Mouse (Mus musculus) macrophage (primary cell): Measurements from ENCODE around the gene Aldh1l1. TPM values are rescaled to one million over a fixed set of nuclear protein-coding genes. Genes with fewer than 3 reads are reported as not detected.

Experiments
- H3K27ac ChIP-seq: fragments of 350-480 bp; formaldehyde crosslinking; 2 replicates; pipeline ENCODE4 v1.9.0; 2021
- H3K36me3 ChIP-seq: fragments of 350-480 bp; formaldehyde crosslinking; 2 replicates; pipeline ENCODE4 v1.9.0; 2021; ENCODE audit errors: inconsistent target
- H3K4me3 ChIP-seq: fragments of 350-480 bp; formaldehyde crosslinking; 2 replicates; pipeline ENCODE4 v1.9.0; 2021; ENCODE audit errors: inconsistent target
- H3K79me2 ChIP-seq: fragments of 350-480 bp; formaldehyde crosslinking; 2 replicates; pipeline ENCODE4 v1.9.0; 2021; ENCODE audit errors: inconsistent target
- WGBS: methylation state at CpG from one replicate; pipeline ENCODE4 v1.1.7; 2026; ENCODE audit warnings: inconsistent platforms; ENCODE audit not compliant: missing documents; 5-methylcytosine and 5-hydroxymethylcytosine counted together
- polyA plus RNA-seq: library from polyadenylated mRNA; stranded (reverse); fragments of 250-400 nt; gene quantifications from 3 replicates; pipeline ENCODE4 v1.2.4, GENCODE M21; 2018; ENCODE audit warnings: inconsistent platforms

The Aldh1l1 gene
- polyA plus RNA-seq, 1 experiment from 2014 or later = 9.4 TPM

- H3K4me3 ChIP-seq = no peak overlapping the region
- no peak overlapping the region for H3K27ac ChIP-seq
- H3K79me2 ChIP-seq = no peaks in the 10 kb centered on the region
- H3K36me3 ChIP-seq = no peaks in the 10 kb centered on the region
- WGBS = 40% methylated on average over 3 of the region's 3 CpGs
These were observed 74.3 kb downstream of the Aldh1l1 start for GRCm38 (mm10) chr6:90560390-90561058.

- no peak overlapping the region for H3K4me3 ChIP-seq
- WGBS = 89% methylated on average over 2 of the region's 2 CpGs
- H3K36me3 ChIP-seq = no peaks in the 10 kb centered on the region
- H3K27ac ChIP-seq = no peak overlapping the region
- no peaks in the 10 kb centered on the region for H3K79me2 ChIP-seq
These were observed 75.1 kb downstream of the Aldh1l1 start for GRCm38 (mm10) chr6:90561234-90561781.

- H3K27ac ChIP-seq = no peak overlapping the region
- H3K36me3 ChIP-seq = no peaks in the 10 kb centered on the region
- H3K4me3 ChIP-seq = no peak overlapping the region
- H3K79me2 ChIP-seq = no peaks in the 10 kb centered on the region
- WGBS = 91% methylated on average over 9 of the region's 9 CpGs
These were observed 78.0 kb downstream of the Aldh1l1 start for GRCm38 (mm10) chr6:90564240-90564639.

GRCm38 (mm10) chr6:90565357-90566215 is 79.4 kb downstream of the Aldh1l1 start:
- Histone ChIP-seq H3K27ac (no peak overlapping the region), H3K4me3 (no peak overlapping the region), H3K79me2 (no peaks in the 10 kb centered on the region), H3K36me3 (no peaks in the 10 kb centered on the region)
- 89% methylated on average over 13 of the region's 13 CpGs for WGBS

GRCm38 (mm10) chr6:90567486-90567885 is 81.3 kb downstream of the Aldh1l1 start:
- Histone ChIP-seq H3K4me3 (no peak overlapping the region), H3K79me2 (no peaks in the 10 kb centered on the region), H3K36me3 (no peaks in the 10 kb centered on the region), H3K27ac (no peak overlapping the region)
- whole genome bisulfite sequencing = 96% methylated on average over 3 of the region's 3 CpGs

DNA sequence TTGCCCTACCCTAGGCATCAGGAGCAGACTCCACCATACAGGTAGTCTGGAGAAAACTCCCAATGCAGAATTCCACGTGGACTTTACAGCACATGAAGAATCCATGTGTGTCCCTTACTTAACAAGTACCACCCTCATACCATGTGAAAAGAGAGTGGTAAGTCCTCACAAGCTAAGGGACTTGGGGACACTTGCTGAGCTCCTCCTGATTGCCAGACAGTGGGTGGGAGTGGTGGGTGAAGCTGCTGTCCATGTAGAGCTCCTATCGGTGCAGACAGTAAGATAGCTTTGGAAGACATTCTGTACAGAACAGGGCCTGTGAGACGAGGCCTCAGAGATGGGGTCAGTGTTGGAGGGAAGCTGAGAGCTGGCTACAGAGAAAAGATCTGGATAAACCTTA is 81.7 kb downstream of the Aldh1l1 start:
- H3K27ac ChIP-seq = no peak overlapping the region
- H3K36me3 ChIP-seq = no peaks in the 10 kb centered on the region
- 93% methylated on average over 3 of the region's 3 CpGs for WGBS
- no peak overlapping the region for H3K4me3 ChIP-seq
- H3K79me2 ChIP-seq = no peaks in the 10 kb centered on the region

DNA sequence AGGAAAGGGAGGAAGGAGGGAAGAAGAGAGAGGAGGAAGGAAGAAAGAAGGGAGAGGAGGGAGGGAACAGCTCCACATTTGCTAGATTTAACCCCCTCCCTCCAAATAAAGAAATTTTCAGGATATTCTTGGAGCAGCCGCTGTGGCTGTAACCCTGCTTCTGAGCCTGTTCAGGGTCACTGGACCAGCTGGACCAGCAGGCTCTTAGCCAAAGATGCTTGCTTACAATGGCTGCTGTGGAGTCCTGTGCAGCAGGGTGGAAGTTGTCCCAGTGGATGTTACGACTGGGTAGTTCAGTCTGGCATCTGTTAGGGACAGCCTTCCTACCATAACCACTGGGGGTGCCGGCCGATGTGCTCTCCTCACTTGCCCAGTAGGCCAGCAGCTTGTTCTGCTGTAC is 82.5 kb downstream of the Aldh1l1 start:
- 94% methylated on average over 4 of the region's 4 CpGs for WGBS
- Histone ChIP-seq H3K36me3 (no peaks in the 10 kb centered on the region), H3K4me3 (no peak overlapping the region)

DNA sequence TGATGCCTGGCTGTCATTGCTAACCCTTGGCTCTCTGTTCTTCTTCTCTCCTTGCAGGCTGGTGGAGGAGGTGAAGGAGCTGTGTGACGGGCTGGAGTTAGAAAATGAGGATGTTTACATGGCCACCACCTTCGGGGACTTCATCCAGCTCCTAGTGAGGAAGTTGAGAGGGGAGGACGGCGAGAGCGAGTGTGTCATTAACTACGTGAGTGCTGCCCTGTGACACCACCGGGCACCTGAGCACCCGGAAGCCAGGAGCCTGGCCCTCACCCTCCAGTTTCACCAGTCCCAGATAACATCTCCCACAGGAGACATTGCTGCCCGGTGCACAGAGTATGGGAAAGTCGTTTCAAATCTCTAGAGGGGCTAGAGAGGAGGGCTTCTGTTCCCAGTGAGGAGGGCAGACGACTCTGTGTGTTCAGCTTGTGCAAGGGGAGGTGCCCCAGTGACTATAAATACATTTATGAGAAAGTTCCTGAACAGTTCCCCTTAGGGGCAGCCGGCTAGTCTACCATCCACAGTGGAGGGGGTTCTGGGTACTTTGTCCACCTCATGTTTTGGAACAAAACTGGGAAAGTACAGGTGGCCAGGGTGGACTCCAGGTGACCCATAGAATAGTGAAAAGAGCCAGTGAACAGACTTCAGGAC is 83.6 kb downstream of the Aldh1l1 start:
- H3K27ac ChIP-seq = no peak overlapping the region
- WGBS = 24% methylated on average over 12 of the region's 12 CpGs
- no peak overlapping the region for H3K4me3 ChIP-seq
- no peaks in the 10 kb centered on the region for H3K79me2 ChIP-seq
- H3K36me3 ChIP-seq = no peaks in the 10 kb centered on the region

More for the DNA sequence above, 82.5 kb downstream of the Aldh1l1 start:
- Histone ChIP-seq H3K27ac (no peak overlapping the region), H3K79me2 (no peaks in the 10 kb centered on the region)

DNA sequence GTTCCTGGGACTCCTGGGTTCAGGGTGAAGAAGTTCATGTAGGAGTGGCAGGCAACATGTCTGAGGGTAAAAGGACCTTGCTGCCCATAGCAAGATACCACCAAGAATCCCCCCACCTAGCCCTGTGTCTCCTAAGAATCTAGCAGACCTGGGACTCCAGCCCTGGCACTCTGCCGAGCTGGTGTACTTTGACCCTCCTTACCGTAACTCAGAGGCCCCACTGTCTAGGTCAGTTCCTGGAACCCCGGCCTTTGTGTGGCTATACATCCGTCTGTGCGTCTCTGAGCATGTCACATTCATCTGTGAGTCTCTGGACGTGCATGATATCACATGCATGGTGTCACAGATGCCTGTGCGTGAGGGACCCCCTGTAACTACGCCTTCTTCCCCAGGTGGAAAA is 84.2 kb downstream of the Aldh1l1 start:
- Histone ChIP-seq H3K27ac (no peak overlapping the region), H3K79me2 (no peaks in the 10 kb centered on the region), H3K36me3 (no peaks in the 10 kb centered on the region), H3K4me3 (no peak overlapping the region)
- WGBS = 94% methylated on average over 8 of the region's 8 CpGs

GRCm38 (mm10) chr6:90575261-90575715 is 89.1 kb downstream of the Aldh1l1 start:
- Histone ChIP-seq H3K4me3 (no peak overlapping the region), H3K36me3 (no peaks in the 10 kb centered on the region), H3K79me2 (no peaks in the 10 kb centered on the region), H3K27ac (no peak overlapping the region)
- 66% methylated on average over 3 of the region's 3 CpGs for WGBS

- H3K79me2 ChIP-seq = no peaks in the 10 kb centered on the region
- no peaks in the 10 kb centered on the region for H3K36me3 ChIP-seq
- 88% methylated on average over 3 of the region's 3 CpGs for WGBS
- no peak overlapping the region for H3K4me3 ChIP-seq
- no peak overlapping the region for H3K27ac ChIP-seq
These were observed 91.9 kb downstream of the Aldh1l1 start for GRCm38 (mm10) chr6:90578174-90578573.

DNA sequence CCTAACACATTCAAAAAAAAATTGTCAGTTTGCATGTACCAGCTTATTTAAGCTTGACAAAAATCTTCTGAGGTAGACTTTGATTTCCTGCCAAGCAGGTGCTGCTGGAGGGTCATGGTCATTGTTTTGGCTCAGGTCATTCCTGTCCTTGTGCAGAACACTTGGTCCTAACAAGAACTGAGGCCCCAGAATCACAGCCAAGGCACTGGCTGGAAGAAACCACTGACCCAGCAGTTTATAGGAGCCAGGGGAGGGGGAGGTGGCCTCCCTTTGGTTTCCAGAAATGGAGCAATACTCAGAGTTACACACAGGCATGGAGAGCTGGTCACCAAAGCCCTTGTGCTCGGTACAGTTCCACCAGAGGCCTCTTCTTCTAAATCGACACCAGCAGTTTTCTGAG is 96.1 kb downstream of the Aldh1l1 start:
- Histone ChIP-seq H3K36me3 (no peaks in the 10 kb centered on the region), H3K27ac (no peak overlapping the region), H3K4me3 (no peak overlapping the region), H3K79me2 (no peaks in the 10 kb centered on the region)
- 86% methylated on average over 2 of the region's 2 CpGs for WGBS

DNA sequence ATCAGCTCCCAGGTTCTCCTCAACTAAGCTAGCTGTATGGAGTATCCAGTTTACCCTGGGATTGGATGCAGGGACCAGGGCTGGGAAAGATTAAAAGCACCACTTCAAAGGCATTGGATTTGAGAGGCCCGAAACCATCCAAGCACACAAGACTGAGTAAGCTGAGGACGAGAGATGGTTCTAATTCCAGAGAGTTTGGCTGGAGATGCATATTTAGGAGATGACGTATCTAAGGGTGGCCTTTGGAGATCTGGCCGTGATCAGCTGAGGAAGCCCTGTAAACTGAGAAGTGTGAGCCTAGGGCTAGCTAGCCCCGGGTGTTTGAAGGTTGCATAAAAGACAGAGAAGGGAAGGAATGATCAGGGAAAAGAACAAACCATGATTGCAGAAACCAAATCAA is 101.9 kb downstream of the Aldh1l1 start:
- H3K79me2 ChIP-seq = no peaks in the 10 kb centered on the region
- 92% methylated on average over 5 of the region's 5 CpGs for WGBS
- H3K36me3 ChIP-seq = no peaks in the 10 kb centered on the region
- H3K4me3 ChIP-seq = no peak overlapping the region
- H3K27ac ChIP-seq = no peak overlapping the region

- H3K4me3 ChIP-seq = no peak overlapping the region
- no peak overlapping the region for H3K27ac ChIP-seq
- H3K79me2 ChIP-seq = no peaks in the 10 kb centered on the region
- no peaks in the 10 kb centered on the region for H3K36me3 ChIP-seq
- 100% methylated on average over 1 of the region's 1 CpGs for WGBS
These were observed 104.5 kb downstream of the Aldh1l1 start for GRCm38 (mm10) chr6:90590707-90591106.
